Mouse (Mus musculus): ENCODE measurements around the gene Miga2. TPM values are rescaled to one million over a fixed set of nuclear protein-coding genes. Genes with fewer than 3 reads are reported as not detected.

Gene Miga2
- polyA plus RNA-seq, 1 experiment from 2014 or later = 26.3 TPM

DNA sequence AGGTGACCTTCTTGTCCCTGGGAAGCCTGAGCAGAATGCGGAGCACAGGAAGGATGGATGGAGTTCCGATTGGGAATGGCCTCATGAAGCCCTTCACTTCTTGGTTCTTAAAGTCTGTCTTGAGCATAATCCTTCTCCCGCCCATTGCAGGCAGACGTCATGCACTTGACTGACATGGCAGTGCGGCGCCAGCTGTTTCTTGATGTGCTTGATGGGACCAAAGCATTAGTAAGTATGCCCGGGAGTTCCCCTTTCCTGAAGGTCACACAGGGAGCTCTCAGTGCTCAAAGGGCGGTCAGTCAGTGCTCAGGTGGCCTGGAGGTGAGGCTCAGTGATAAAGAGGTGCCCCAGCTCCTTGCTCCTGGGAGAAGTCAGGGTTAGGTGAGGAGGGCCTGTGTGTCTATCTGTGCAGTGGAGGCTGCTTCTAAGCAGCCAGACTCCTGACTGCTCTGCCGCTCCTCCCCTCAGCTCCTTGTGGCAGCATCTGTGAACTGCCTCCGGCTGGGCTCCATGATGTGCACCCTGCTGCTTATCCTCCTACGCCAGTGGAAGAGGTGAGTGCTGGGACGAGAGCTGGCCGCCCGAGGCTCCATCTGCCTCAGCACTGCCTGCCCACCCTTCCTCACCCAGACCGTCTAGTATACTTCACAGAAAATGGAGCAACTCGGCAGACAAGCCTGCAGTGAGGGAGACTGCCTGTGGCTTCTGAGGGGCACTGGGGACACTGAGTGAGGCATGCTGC lies 27.7 kb upstream of the Miga2 start:
- 85% methylated on average over 16 of the region's 16 CpGs for WGBS
- DNase-seq (ENCODE audit: low spot score) (no peak), ATAC-seq (replicated peaks; ENCODE audit: low FRiP score) (no peak)
- Histone ChIP-seq H3K9ac (ENCODE audit: low read length) (no peak overlapping the region), H3K4me3 (ENCODE audit: low read depth, low read length) (no peak overlapping the region), H3K4me1 (replicated peaks; ENCODE audit: control insufficient read depth, insufficient read depth, low read length) (no peaks in the 10 kb centered on the region), H3K9me3 (ENCODE audit: control insufficient read depth, low read length) (no peaks in the 10 kb centered on the region), H3K27ac (ENCODE audit: low read depth, low read length) (no peak overlapping the region), H3K27me3 (ENCODE audit: control insufficient read depth, insufficient read depth, low read length) (no peaks in the 10 kb centered on the region), H3K4me2 (ENCODE audit: low read depth, low read length, severe bottlenecking) (no peak overlapping the region), H3K36me3 (ENCODE audit: control insufficient read depth, insufficient read depth, low read length) (peaks cover 26% of the 10 kb centered on the region)

DNA sequence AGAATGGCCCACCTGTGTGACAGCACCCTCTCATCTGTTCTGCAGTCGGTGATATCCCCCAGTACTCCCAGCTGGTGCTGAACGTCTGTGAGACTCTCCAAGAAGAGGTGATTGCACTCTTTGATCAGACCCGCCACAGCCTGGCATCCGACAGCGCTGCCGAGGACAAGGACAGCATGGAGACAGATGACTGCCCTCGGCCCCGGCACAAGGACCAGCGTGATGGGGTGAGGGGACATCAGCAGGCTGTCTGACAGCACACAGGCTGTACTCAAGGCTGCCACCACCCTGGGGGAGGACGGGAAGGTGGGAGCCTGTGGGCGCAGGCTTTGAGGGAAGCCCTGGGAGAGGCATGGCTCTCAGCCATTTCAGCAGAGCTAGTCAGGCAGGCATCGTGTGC lies 26.9 kb upstream of the Miga2 start:
- ATAC-seq (replicated peaks; ENCODE audit: low FRiP score) (no peak), DNase-seq (ENCODE audit: low spot score) (no peak)
- Histone ChIP-seq H3K4me1 (replicated peaks; ENCODE audit: control insufficient read depth, insufficient read depth, low read length) (no peaks in the 10 kb centered on the region), H3K9me3 (ENCODE audit: control insufficient read depth, low read length) (no peaks in the 10 kb centered on the region), H3K4me2 (ENCODE audit: low read depth, low read length, severe bottlenecking) (no peak overlapping the region), H3K9ac (ENCODE audit: low read length) (no peak overlapping the region), H3K27ac (ENCODE audit: low read depth, low read length) (no peak overlapping the region), H3K27me3 (ENCODE audit: control insufficient read depth, insufficient read depth, low read length) (no peaks in the 10 kb centered on the region), H3K36me3 (ENCODE audit: control insufficient read depth, insufficient read depth, low read length) (peaks cover 34% of the 10 kb centered on the region), H3K4me3 (ENCODE audit: low read depth, low read length) (no peak overlapping the region)
- 89% methylated on average over 12 of the region's 12 CpGs for WGBS

DNA sequence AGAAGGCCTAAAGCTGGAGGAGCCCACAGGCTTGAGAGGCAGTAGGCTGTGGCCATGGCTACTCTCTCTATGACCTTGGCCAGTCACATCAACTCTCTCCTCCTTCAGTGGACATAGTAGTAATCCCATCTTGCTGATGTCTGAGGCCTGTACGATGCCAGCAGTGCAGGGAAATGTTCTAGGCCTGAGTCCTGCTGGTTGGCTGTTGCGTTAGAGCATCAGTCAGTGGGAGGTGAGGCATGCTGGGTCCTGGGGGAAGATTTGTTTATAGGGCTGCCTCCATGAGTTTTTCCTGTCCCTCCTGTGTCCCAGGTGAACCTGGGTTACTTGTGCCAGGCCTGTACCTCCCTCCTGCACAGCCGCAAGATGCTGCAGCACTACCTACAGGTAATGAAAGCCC lies 22.0 kb upstream of the Miga2 start:
- no peak overlapping the region for H3K4me3 ChIP-seq (ENCODE audit: low read depth, low read length)
- DNase-seq (ENCODE audit: low spot score) (no peak), ATAC-seq (replicated peaks; ENCODE audit: low FRiP score) (no peak)
- H3K4me1 ChIP-seq (replicated peaks; ENCODE audit: control insufficient read depth, insufficient read depth, low read length) = no peaks in the 10 kb centered on the region
- H3K36me3 ChIP-seq (ENCODE audit: control insufficient read depth, insufficient read depth, low read length) = peaks cover 31% of the 10 kb centered on the region
- no peak overlapping the region for H3K27ac ChIP-seq (ENCODE audit: low read depth, low read length)
- no peaks in the 10 kb centered on the region for H3K9me3 ChIP-seq (ENCODE audit: control insufficient read depth, low read length)
- no peak overlapping the region for H3K4me2 ChIP-seq (ENCODE audit: low read depth, low read length, severe bottlenecking)
- no peak overlapping the region for H3K9ac ChIP-seq (ENCODE audit: low read length)
- WGBS = 93% methylated on average over 3 of the region's 3 CpGs
- H3K27me3 ChIP-seq (ENCODE audit: control insufficient read depth, insufficient read depth, low read length) = no peaks in the 10 kb centered on the region

DNA sequence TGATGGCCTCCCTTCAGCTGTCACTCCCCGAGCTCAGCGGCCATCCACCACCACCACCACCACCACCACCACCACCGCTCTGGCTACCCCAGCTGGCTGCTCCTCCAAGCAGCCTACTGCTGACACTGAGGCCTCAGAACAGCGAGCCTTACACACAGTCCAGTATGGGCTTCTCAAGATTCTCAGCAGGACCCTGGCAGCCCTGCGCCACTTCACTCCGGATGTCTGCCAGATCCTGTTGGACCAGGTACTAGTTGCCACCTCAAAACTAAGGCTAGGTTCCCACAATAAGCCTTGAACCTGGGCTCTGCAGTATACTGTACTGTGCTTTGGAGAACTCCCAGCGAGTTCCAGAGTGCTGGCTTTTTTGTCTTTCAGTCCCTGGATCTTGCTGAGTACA lies 21.5 kb upstream of the Miga2 start:
- H3K9me3 ChIP-seq (ENCODE audit: control insufficient read depth, low read length) = no peaks in the 10 kb centered on the region
- H3K27me3 ChIP-seq (ENCODE audit: control insufficient read depth, insufficient read depth, low read length) = no peaks in the 10 kb centered on the region
- no peak overlapping the region for H3K4me3 ChIP-seq (ENCODE audit: low read depth, low read length)
- no peak overlapping the region for H3K9ac ChIP-seq (ENCODE audit: low read length)
- ATAC-seq (replicated peaks; ENCODE audit: low FRiP score) = no peak
- no peak overlapping the region for H3K4me2 ChIP-seq (ENCODE audit: low read depth, low read length, severe bottlenecking)
- 93% methylated on average over 7 of the region's 7 CpGs for WGBS
- no peaks in the 10 kb centered on the region for H3K4me1 ChIP-seq (replicated peaks; ENCODE audit: control insufficient read depth, insufficient read depth, low read length)
- DNase-seq (ENCODE audit: low spot score) = no peak
- no peak overlapping the region for H3K27ac ChIP-seq (ENCODE audit: low read depth, low read length)
- peaks cover 31% of the 10 kb centered on the region for H3K36me3 ChIP-seq (ENCODE audit: control insufficient read depth, insufficient read depth, low read length)

DNA sequence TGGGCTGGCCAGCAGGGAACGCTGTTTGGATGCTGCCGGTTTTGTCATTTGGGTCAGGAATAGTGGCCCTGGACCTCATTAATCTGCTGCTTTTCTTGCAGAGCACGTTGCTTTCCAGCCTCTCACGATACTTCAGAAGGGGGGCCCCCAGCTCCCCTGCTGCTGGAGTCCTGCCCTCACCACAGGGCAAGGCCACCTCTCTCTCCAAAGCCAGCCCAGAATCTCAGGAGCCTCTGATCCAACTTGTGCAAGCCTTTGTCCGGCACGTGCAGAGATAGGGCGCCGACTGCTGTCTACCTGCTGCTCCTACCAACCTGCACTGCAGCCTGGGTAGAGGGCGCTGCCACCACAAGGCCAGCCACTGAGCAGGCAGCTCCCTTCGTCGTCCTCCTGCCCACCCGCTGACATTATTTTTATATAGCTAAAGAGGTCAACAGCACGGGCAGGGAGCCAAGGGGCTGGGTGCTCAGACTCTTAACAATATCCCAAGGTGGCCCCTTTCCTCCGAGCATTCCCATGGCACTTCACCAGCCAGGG lies 20.4 kb upstream of the Miga2 start:
- peaks cover 31% of the 10 kb centered on the region for H3K36me3 ChIP-seq (ENCODE audit: control insufficient read depth, insufficient read depth, low read length)
- H3K9me3 ChIP-seq (ENCODE audit: control insufficient read depth, low read length) = no peaks in the 10 kb centered on the region
- no peak for ATAC-seq (replicated peaks; ENCODE audit: low FRiP score)
- WGBS = 85% methylated on average over 14 of the region's 14 CpGs
- no peaks in the 10 kb centered on the region for H3K27me3 ChIP-seq (ENCODE audit: control insufficient read depth, insufficient read depth, low read length)
- H3K4me1 ChIP-seq (replicated peaks; ENCODE audit: control insufficient read depth, insufficient read depth, low read length) = no peaks in the 10 kb centered on the region
- H3K9ac ChIP-seq (ENCODE audit: low read length) = no peak overlapping the region
- H3K27ac ChIP-seq (ENCODE audit: low read depth, low read length) = no peak overlapping the region
- no peak overlapping the region for H3K4me2 ChIP-seq (ENCODE audit: low read depth, low read length, severe bottlenecking)
- no peak for DNase-seq (ENCODE audit: low spot score)
- H3K4me3 ChIP-seq (ENCODE audit: low read depth, low read length) = no peak overlapping the region

DNA sequence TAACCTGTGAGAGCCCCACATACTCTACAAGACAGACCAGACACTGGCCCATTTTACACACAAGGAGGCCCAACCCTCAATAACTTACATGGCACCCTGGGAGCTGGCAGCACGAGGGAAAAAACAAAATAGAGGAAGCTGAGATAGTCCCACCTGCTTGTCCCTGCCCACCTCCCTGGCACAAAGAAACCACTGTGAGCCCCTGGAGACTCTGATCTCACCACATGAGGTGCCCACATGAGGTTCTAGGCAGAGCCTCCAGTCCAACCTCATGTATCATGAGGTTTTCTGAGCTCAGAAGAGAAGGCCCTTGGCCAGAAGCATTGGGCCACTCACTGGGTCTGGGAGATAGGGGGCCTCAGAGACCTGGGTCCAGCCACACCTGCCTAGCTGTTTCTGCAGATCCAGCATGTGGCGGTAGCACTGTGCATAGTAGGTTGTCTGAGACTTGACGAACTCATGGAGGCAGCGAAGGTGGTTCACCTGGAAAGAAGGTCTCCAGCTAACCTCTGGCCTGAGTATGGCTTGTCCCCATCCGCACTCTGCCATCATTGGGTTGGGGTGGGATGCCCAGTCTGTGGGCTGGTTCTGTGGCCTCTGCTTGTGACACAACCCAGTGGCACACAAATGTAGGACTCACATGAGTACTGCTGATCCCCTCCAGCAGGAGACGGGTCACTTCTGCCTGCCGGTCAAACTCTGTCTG lies 17.9 kb upstream of the Miga2 start:
- no peak overlapping the region for H3K9ac ChIP-seq (ENCODE audit: low read length)
- H3K4me2 ChIP-seq (ENCODE audit: low read depth, low read length, severe bottlenecking) = no peak overlapping the region
- H3K27me3 ChIP-seq (ENCODE audit: control insufficient read depth, insufficient read depth, low read length) = no peaks in the 10 kb centered on the region
- WGBS = 86% methylated on average over 7 of the region's 7 CpGs
- ATAC-seq (replicated peaks; ENCODE audit: low FRiP score) (no peak), DNase-seq (ENCODE audit: low spot score) (no peak)
- H3K36me3 ChIP-seq (ENCODE audit: control insufficient read depth, insufficient read depth, low read length) = peaks cover 18% of the 10 kb centered on the region
- H3K9me3 ChIP-seq (ENCODE audit: control insufficient read depth, low read length) = no peaks in the 10 kb centered on the region
- H3K4me3 ChIP-seq (ENCODE audit: low read depth, low read length) = no peak overlapping the region
- no peak overlapping the region for H3K27ac ChIP-seq (ENCODE audit: low read depth, low read length)
- no peaks in the 10 kb centered on the region for H3K4me1 ChIP-seq (replicated peaks; ENCODE audit: control insufficient read depth, insufficient read depth, low read length)

DNA sequence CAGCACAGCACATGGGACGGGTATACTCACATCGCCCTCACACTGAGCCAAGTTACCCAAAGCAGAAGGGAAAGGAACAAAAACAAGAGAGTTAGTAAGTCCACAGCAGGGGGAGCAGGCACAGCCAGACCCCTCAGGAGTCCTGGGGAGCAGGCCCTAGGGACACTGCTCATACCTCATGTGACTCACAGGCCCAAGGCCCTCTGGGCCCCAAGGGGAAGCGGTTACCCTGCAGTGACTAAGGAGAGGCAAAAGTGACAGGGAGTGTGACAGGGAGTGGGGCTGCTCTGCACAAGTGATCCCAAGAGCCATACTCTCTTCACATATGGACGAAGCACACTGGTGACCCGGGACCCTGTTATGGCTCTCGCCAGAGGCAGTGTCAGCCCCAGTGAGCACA lies 14.8 kb upstream of the Miga2 start:
- no peaks in the 10 kb centered on the region for H3K9me3 ChIP-seq (ENCODE audit: control insufficient read depth, low read length)
- 89% methylated on average over 6 of the region's 6 CpGs for WGBS
- H3K4me3 ChIP-seq (ENCODE audit: low read depth, low read length) = no peak overlapping the region
- peaks cover under 1% of the 10 kb centered on the region; the same call in 1 of the 2 replicates for H3K36me3 ChIP-seq (ENCODE audit: control insufficient read depth, insufficient read depth, low read length)
- DNase-seq (ENCODE audit: low spot score) (no peak), ATAC-seq (replicated peaks; ENCODE audit: low FRiP score) (no peak)
- H3K27me3 ChIP-seq (ENCODE audit: control insufficient read depth, insufficient read depth, low read length) = no peaks in the 10 kb centered on the region
- H3K4me2 ChIP-seq (ENCODE audit: low read depth, low read length, severe bottlenecking) = no peak overlapping the region
- no peak overlapping the region for H3K27ac ChIP-seq (ENCODE audit: low read depth, low read length)
- no peak overlapping the region for H3K9ac ChIP-seq (ENCODE audit: low read length)
- H3K4me1 ChIP-seq (replicated peaks; ENCODE audit: control insufficient read depth, insufficient read depth, low read length) = no peaks in the 10 kb centered on the region

DNA sequence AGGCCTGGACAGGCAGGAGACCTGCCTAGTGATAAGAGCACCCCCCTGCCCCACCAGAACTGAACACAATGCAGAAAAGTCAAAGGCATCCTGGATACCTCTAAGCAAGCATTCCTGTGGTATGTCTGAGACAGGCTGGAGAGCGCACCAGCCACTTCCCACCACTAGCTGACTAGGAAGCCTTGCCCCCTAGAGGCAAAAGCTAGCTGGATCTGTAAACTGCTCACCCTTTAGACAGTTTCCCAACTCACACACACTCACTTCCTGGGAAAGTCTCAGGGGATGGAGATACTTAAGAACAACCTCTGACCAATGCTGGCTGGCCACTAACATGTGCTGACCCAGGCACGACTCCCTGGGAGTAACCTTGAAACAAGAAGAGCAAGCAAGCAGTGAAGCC lies 12.9 kb upstream of the Miga2 start:
- Histone ChIP-seq H3K27me3 (ENCODE audit: control insufficient read depth, insufficient read depth, low read length) (no peaks in the 10 kb centered on the region), H3K4me1 (replicated peaks; ENCODE audit: control insufficient read depth, insufficient read depth, low read length) (no peaks in the 10 kb centered on the region), H3K27ac (ENCODE audit: low read depth, low read length) (no peak overlapping the region), H3K4me2 (ENCODE audit: low read depth, low read length, severe bottlenecking) (no peak overlapping the region), H3K9ac (ENCODE audit: low read length) (no peak overlapping the region), H3K36me3 (ENCODE audit: control insufficient read depth, insufficient read depth, low read length) (no peaks in the 10 kb centered on the region; the same call in 1 of the 2 replicates), H3K9me3 (ENCODE audit: control insufficient read depth, low read length) (no peaks in the 10 kb centered on the region), H3K4me3 (ENCODE audit: low read depth, low read length) (no peak overlapping the region)
- 78% methylated on average over 2 of the region's 2 CpGs for WGBS
- ATAC-seq (replicated peaks; ENCODE audit: low FRiP score) (no peak), DNase-seq (ENCODE audit: low spot score) (no peak)

Data from forebrain, embryonic 11.5 days (tissue).